Mouse (Mus musculus): ENCODE results near the gene Abca12.

The Abca12 gene

GRCm38 (mm10) chr1:71330349-71330748 lies 84.4 kb downstream of the Abca12 start:
- no peak for DNase-seq

DNA sequence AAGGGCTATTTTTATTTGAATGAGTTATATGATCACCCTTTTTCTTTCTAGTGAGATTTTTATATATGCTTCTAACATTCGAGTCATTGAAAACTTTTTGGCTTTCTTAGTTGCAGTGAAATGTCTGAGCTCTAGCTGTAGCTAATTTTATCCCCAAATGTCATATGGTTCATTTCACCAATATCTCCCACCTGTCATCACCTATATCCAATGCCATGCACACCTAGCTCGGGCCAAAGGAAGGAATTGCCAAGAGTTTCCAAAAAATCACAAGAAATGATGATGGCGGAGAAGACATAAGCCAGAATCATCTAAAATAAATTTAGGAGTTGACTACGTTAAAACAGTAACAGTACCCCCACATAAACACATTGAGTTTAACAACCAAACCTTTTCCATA lies 102.5 kb downstream of the Abca12 start:
- DNase-seq: no peak

DNA sequence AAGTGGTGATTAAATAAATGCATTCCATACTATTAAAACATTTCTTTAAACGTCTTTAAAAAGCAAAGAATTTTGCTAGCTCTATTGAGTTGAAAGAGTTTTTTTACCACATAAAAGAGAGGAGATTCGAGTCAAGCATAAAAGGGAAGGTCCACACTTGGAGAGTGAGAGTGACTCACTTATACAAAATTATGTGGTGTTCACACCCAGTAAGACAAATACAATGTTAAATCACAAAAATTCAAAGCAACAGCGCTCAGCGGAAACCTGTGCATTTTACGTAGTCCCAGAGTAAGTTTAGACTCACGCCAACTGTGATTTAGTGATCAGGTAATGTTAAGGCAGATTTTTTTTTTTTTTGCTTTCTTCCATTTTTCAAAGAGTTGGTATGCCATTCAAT lies 104.1 kb downstream of the Abca12 start:
- DNase-seq: no peak

- DNase-seq: no peak
Measured at GRCm38 (mm10) chr1:71307362-71307761, 107.3 kb downstream of the Abca12 start.

GRCm38 (mm10) chr1:71306196-71306595 lies 108.5 kb downstream of the Abca12 start:
- no peak for DNase-seq

DNA sequence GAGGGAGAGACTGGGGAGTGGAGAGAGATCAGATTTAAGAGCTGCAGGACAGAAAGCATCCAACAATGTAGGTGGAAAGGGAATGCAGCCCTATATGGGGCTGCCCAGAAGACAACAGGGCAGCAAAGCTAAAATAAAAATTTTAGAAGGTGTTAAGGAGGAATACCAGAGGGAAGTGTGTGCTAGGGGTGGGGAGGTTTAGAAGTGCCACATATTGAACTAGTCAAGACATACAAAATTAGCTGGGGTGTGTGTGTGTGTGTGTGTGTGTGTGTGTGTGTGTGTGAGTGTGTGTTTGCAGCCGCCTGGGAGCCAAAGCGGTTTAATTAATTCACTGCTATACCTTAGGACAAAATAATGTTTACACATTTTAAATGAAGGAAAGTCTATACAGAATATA lies 110.1 kb downstream of the Abca12 start:
- DNase-seq: no peak

GRCm38 (mm10) chr1:71297021-71297420 lies 117.7 kb downstream of the Abca12 start:
- DNase-seq: no peak

- DNase-seq: no peak
Measured at GRCm38 (mm10) chr1:71296585-71296984, 118.1 kb downstream of the Abca12 start.

DNA sequence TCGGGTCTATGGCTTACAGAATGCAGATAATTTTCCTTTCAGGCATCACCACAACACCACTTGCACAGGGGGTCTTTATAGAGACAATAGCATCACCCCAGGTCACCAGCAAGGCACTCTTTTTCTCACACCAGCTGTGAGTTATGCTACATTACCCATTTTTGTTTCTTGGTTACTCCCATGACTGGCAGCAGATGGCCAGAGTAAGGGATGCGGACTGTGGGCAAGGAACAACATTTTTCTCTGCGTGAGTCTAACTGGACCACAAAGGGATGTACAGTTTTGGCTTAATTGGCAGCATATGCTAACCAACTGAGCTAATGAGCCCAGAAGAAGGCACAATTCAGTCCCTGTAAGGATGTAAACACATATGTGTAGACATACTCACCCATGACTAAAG lies 122.8 kb downstream of the Abca12 start:
- no peak for DNase-seq

DNA sequence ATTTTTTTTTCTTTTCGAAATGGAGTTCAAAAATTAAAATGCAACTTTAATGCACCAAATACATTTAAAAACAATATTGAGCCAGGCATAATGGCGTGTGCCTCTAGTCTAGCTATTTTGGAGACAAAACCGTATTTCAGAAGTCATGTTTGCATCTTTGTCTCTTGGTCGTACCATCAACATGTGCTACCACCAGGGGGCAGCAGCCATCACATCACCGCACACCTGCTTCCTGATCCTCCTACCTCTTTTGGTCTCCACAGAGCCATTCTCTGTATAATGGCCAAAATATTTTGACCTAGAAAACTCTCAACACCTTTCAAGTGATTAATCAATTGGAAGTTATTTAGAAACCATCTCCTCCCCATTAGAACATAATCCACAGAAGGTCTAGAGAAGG lies 125.2 kb downstream of the Abca12 start:
- DNase-seq: peak; percentile 60 to 88

- no peak for DNase-seq
Measured at GRCm38 (mm10) chr1:71276940-71277339, 137.8 kb downstream of the Abca12 start.

DNA sequence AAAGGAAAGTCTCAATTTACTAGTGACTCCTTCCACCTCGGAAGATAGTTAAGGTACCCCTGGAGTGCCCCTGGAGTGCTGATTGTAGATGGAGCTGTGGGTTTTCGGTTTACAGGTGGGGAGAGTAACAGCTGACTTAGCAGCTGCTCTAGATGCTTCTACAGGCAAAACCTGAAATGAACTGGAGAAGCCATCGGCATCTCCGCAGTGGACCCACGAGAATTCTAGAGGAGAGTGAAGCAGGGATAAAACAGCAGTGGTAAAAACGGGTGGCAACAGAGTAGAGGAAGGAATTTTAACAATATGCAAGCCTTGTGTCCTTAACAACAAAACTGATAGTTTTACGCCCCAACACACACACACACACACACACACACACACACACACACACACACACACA lies 142.2 kb downstream of the Abca12 start:
- no peak for DNase-seq

GRCm38 (mm10) chr1:71272077-71272476 lies 142.6 kb downstream of the Abca12 start:
- no peak for DNase-seq

DNA sequence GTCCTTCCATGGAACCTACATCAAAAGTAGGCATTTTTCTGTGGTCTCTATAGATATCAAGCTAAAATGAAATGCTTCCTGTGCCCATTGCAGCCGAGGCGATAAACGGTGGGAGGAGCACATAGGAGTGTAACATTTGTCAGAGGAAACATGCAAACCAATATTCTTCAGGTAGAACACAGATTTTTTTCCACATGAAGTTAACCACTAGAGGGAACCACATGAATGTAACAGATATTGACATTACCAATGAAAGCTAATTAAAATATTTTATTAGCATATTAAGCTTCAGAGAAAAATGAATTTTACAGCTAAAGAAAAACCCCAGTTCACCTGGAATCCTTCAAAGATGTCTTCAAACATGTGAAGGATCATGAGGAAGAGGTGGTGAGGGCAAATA lies 144.6 kb downstream of the Abca12 start:
- DNase-seq: no peak

GRCm38 (mm10) chr1:71266630-71267029 lies 148.1 kb downstream of the Abca12 start:
- DNase-seq: no peak

GRCm38 (mm10) chr1:71263532-71263931 lies 151.2 kb downstream of the Abca12 start:
- DNase-seq: no peak

DNA sequence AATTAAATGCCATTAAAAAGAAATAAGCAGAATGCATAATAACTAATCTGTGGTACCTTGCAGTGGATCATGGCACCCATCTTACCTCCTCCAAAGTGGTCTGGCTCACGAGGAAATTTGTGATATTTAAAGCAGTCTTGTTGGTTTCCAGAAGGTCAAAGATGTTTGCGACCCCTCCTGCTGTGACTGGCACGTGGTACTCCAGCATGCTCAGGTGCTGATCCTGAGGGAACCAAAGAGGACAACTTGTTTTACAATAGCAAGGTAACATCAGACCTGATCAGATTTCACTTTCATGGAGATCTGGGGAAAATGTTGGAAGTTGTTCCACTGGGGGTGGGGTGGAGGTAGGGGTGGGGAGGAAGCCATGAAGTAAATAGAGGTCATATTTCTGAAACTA lies 170.1 kb downstream of the Abca12 start:
- no peak for DNase-seq

GRCm38 (mm10) chr1:71241396-71241795 lies 173.3 kb downstream of the Abca12 start:
- DNase-seq: no peak

- DNase-seq: no peak
Measured at GRCm38 (mm10) chr1:71239586-71239985, 175.1 kb downstream of the Abca12 start.

GRCm38 (mm10) chr1:71235335-71235734 lies 179.4 kb downstream of the Abca12 start:
- no peak for DNase-seq

DNA sequence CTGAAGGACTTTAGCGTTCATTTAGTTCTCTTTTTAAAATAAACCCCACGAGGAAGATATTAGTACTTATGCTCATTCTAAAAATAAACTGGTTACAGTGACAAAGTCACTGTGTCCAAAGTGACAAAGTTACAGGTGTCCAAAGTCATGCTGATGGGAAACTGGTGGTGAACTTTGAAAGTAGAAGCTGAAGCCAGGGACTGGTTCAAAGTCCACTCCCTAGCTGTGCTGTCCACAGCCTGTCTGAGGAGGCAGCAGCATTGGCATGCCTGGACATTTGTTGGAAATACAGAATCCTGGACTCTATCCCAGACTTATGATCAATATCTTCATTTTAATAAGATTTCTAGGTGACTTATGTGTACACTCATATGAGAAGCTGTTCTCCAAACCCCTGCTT lies 183.5 kb downstream of the Abca12 start:
- peak; percentile 29 to 50 for DNase-seq

DNA sequence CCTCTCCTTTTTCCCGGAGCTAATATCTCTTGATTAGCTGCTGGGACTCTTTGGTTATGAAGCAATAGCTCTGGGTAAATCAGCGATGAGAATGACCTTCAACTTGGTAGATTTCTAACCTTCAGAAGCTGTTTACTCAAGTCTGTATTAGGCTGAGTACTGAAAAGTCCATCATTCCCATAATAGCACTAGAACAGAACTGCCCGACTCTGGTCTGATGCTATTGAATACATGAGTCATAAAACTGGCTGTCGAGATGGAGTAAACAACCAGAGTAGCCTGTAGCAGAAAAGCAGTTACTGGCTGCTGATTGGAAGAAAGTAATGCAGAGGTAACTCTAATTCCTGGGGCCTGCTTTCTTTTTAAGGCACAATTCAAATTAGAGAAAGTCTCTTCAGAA lies 211.1 kb downstream of the Abca12 start:
- peak in 1 of 2 experiments; percentile 14 for DNase-seq

DNA sequence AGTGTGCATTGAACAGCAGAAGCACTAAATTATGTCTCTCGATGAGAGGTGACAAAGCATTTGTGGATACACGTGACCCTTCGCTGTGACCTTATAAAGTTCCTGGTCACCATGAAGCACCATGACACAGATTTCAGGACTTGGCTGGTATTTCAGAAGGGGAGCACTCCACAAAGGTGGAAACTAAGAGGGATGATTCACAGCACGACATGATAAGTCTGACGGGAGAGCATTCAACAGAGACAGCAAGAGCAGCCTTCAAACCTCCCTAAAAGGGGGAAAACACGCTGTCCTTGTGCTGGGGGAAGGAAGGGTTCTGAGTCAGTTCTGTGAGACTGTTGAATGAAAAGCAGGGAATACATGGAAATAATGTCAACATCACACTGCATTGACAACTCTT lies 218.5 kb downstream of the Abca12 start:
- no peak for DNase-seq

GRCm38 (mm10) chr1:71195333-71195732 lies 219.4 kb downstream of the Abca12 start:
- DNase-seq: peak in 1 of 2 experiments; percentile 6

DNA sequence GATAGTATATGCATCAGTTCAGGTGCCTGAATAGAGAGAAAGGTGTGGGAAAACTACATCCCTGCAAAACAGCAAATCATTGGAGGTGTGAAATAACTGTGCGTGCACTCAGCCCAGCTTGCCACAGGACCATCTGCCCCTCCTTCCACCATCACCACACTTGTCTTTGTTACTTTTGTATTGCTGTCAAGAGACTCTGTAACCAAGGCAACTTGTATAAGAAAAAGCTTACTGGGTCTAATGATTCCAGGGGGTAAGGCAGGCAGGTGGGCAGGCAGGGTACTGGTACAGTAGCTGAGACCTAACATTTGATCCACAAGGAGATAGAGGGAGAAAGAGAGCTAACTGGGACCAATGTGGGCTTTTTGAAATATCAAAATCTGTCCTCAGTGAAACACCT lies 220.8 kb downstream of the Abca12 start:
- DNase-seq: no peak

Data from kidney, postnatal 36 days (tissue).